Mouse (Mus musculus) frontal cortex, adult 2 months (tissue): ENCODE data around the gene Gng12. TPM values are rescaled to one million over a fixed set of nuclear protein-coding genes. Genes with fewer than 3 reads are reported as not detected.
"Not testable (repeated sequence)": the region's sequence is repeated elsewhere in the genome, so short reads cannot be mapped to it uniquely, and the experiment has no call there.

ENCODE experiments used
- DNase-seq, 2 experiments: peaks; one replicate each; pipeline ENCODE4 v3.0.0; 2022; ENCODE audit warnings: low spot score in 1 of 2; ENCODE audit errors: extremely low spot score in 1 of 2
- polyA plus RNA-seq: library from polyadenylated mRNA; depleted of rRNA; stranded (reverse); fragments of >200 nt; gene quantifications from 2 replicates; pipeline ENCODE4 v1.2.3, GENCODE M21; 2012

Gene Gng12
- polyA plus RNA-seq, 1 experiment = 49.5 TPM

DNA sequence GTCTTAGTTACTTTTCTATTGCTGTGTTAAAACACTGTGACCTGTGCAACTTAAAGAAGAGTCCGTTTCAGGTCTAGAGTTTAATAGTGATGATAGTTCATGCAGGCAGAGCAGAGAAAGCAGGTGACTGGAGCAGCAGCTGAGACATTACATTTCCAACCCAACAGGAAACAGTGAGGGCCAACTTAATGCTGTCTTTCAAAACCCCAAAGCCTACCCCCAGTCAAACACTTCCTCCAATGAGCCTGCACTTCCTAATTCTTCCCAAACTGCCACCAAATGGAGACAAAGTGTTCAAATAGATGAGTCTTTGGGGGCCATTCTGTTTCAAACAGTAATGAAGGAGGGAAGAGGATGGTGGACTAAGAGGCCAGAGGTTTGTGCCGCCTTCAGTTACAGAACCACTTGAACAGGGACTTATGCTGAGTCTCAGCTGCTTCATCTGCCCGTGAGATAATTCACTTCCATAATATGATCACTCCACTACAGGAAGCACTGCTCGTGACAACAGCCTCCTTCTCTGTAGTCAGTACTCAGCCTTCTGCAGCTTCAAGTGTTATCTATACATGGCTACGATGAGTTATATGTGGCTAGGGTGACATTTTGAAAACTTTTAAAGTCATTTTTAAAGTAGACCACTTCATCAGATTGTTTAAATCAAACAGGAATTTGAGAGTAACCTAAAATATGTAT is 55.7 kb downstream of the Gng12 start:
- no peak for DNase-seq

DNA sequence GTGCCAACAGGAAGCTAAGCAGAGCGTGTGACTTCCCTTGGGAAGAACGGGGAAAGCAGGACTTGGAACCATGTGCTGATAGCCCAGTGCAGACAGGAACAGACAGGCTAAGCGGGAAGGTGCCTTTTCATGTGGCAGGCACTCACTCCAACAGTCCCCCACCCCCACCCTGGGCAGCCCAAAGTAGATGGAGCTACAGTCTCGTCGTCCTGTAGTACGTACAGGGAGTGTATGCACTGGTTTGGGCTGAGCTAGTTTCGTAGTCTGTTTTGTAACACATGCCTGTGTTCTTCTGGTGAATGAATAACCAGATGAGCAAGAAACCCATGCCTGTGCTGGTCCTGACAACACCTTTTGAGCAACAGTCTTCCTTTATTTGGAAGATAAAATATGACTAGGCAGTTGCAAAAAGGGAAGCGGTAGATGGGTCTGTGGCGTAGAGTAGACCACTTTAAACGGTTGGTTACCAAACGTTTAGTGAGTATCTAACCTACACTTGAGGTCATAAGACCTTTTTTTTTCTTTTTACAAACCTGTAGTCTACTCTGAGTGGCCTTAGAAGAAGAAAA is 57.8 kb downstream of the Gng12 start:
- DNase-seq = no peak

- DNase-seq = peak in 1 of 2 experiments; percentile 59
These were observed 59.0 kb downstream of the Gng12 start for GRCm38 (mm10) chr6:66955089-66955657.

DNA sequence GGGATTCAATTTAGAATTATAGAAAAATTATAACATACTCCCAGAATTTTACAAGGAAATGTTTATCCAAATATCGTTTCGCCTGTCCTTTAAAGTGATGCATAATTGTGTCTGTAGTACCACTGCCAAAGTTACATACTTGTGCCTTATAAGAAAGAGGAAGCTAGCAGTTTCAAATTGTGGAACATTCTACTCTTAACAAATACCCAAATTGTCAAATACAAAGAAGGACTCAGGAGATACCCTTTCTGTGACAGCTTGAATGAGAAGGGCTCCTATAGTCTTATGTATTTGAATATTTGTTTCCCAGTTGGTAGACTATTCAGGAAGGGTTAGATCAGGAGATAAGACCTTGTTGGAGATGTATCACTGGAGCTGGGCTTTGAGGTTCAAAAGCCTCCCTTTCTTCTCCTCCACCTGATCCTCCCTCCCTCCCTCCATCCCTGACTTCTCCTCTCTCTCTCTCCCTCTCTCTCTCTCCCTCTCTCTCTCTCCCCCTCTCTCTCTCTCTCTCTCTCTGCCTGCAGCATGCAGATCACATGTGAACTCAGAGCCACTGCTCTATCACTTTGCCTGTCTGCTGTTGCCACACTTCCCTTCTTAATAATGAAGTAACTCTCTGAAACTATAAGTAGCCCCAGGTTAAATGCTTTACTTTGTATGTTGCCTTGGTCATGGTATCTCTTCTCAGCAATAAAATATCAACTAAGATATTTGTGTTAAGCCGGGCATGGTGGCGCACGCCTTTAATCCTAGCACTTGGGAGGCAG is 62.5 kb downstream of the Gng12 start:
- no peak for DNase-seq

- DNase-seq = peak in 1 of 2 experiments; percentile 71
These were observed 66.4 kb downstream of the Gng12 start for GRCm38 (mm10) chr6:66962582-66963043.

- no peak for DNase-seq
These were observed 66.9 kb downstream of the Gng12 start for GRCm38 (mm10) chr6:66963068-66963467.

- DNase-seq = not testable (repeated sequence)
These were observed 67.5 kb downstream of the Gng12 start for GRCm38 (mm10) chr6:66963651-66964050.

DNA sequence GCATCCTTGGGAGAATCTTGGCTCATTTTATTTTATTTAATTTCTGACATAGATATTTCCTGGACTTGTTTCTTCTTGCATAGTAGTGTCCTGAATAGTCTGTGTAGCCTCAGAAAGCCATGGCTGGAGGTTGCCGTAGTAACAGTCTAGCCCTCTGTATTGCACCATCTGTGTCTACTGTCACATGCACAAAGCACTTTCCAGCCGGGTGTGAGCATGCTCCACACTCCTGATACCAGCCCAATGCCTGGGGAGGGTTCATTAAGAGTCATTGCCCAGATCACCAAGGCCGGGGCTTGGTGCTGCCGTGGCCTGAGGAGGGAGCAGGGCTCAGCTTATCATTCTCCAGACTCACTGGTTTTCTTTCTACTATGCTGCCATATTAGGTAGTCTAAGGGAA is 68.0 kb downstream of the Gng12 start:
- DNase-seq = no peak

GRCm38 (mm10) chr6:66965203-66965602 is 69.0 kb downstream of the Gng12 start:
- no peak for DNase-seq

- DNase-seq = no peak
These were observed 71.6 kb downstream of the Gng12 start for GRCm38 (mm10) chr6:66967788-66968187.

- DNase-seq = no peak
These were observed 73.2 kb downstream of the Gng12 start for GRCm38 (mm10) chr6:66969446-66969845.

DNA sequence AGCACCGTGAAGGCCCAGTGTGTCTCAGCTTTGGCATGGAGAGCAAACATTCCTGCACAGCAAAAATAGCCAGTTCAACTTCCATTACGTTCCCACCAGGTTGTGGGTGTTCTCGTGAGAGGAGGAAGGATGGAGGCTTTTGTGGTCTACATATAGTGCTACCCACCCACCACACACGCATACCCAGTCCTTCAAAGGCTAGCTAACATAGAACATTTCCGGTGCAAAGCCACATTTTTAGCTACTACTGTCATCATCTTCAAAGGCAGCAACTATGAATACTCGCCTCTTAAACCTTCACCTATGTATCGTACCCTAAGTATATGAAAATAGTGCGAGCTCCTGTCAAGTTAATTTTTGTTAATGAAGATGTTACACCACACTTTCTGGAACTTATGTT is 76.1 kb downstream of the Gng12 start:
- DNase-seq = no peak

DNA sequence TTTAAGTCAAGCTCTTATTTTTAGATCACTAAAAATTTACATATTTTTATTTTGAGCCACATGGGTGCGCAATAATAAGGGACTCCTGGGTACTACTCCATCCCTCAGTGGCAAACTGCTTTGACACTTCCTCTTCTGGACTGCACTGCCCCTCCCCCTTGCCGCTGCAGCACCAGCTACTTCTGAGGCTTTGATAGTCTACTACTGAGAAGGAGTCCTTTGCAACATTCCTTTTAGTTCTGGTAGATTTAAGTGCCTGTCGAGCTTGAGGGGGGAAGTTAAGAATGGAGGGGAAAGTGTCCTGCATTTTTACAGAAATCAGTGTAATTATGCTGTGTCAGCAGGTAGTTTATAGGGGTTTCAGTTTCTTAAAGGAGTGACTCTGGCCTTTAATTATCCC is 77.0 kb downstream of the Gng12 start:
- no peak for DNase-seq

GRCm38 (mm10) chr6:66975522-66975921 is 79.3 kb downstream of the Gng12 start:
- no peak for DNase-seq

GRCm38 (mm10) chr6:66979197-66979596 is 83.0 kb downstream of the Gng12 start:
- no peak for DNase-seq

- no peak for DNase-seq
These were observed 83.8 kb downstream of the Gng12 start for GRCm38 (mm10) chr6:66980040-66980439.

- DNase-seq = no peak
These were observed 85.2 kb downstream of the Gng12 start for GRCm38 (mm10) chr6:66981366-66981765.

GRCm38 (mm10) chr6:66981864-66982263 is 85.7 kb downstream of the Gng12 start:
- no peak for DNase-seq

- no peak for DNase-seq
These were observed 87.9 kb downstream of the Gng12 start for GRCm38 (mm10) chr6:66984079-66984478.

GRCm38 (mm10) chr6:66984672-66985071 is 88.5 kb downstream of the Gng12 start:
- DNase-seq = no peak

DNA sequence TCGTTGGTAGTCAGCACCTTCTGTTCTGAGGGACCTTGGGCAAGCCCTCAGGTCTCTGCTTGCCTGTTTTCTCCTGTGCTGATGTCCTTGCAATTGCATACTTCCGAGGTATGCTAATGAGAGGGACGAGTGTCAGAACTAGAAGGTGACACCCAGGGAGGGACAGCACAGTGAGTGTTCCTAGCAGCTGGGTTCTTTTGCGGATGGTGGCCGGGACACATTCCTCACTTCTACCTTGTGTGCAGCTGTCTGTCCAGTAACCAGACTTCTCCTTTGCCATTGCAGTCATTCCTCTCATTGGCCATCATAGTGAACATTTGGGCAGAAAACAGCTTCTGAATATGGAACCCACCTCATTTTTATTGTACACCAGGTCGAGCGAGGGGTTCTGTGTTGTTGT is 89.3 kb downstream of the Gng12 start:
- DNase-seq = no peak
